Mouse (Mus musculus) adrenal gland (tissue): Measurements from ENCODE around the gene Slc35b1.

ENCODE experiments used
- intact Hi-C: fragments of 180-260 bp; cut with DNase I; formaldehyde crosslinking; loops from one replicate; pipeline ENCODE4 v1.15.1; 2025

The Slc35b1 gene

DNA sequence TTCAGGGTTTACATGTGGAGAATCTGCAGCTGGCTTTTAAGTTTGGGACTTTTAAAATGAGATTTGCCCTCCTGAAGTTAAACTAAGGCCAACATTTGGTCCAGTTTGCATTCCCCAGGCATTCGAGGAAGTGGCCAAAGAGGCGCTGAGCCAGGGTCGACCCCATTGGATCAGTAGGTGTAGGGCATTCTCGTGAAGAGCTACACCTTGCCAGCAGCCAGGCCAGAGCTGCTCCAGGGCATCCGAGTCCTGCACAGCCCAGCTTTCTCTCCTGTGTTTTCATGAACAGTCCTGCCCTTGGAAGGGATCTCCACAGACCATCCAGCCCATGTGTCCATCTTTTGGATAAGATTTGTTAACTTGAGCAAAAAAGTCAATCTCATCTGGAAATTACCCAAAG lies 20.1 kb upstream of the Slc35b1 start:
- intact Hi-C loops, result no loop called here

DNA sequence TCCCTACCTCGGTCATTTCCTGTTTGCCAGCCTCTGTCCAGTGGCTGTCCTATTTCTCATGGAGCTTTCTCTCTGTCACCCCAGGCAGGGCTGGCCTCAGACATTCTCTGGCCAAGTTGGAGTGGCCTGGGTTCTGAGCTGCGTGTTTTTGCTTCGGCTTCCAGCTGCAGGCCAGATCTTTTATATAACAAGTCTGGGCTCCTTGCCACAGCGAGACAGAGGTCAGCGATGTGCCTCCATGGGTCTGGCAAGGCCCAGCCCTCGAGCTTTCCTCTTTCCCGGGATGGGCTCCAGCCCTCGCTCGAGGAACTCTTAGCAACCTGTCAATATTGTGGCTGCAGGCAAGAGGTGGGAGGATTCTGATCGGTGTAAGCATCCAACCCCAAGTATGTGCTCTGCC lies 18.9 kb upstream of the Slc35b1 start:
- intact Hi-C loops, result no loop called here

DNA sequence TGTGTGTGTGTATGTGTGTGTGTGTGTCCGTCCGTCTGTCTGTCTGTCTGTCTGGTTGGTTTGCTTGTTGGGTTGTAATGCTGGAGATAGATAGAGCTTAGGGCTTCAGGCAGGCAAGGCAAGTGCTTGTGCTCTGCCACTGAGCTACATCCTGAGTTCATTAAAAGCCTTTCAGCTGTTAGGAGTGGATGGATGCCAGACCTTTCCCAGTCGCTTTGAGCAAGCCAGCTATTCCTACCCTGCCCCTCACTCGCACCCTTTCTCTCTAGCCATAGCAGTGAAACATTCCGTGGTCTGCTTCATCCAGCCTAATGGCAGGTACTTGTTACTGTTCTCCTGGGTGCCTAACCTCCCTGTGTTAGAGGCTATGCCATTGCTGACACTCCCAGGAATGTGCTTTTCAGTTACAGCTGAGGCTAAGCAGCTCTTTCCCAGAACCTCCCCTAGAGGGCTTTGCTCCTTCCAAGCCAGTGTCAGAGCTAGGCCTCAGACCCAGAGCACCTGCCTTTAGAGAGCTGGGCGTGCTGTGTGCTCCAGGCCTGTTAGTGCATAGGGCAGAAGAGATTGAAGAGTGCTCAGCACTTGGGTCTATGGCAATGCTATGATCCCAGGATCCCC lies 18.1 kb upstream of the Slc35b1 start:
- intact Hi-C loops, result no loop called here

DNA sequence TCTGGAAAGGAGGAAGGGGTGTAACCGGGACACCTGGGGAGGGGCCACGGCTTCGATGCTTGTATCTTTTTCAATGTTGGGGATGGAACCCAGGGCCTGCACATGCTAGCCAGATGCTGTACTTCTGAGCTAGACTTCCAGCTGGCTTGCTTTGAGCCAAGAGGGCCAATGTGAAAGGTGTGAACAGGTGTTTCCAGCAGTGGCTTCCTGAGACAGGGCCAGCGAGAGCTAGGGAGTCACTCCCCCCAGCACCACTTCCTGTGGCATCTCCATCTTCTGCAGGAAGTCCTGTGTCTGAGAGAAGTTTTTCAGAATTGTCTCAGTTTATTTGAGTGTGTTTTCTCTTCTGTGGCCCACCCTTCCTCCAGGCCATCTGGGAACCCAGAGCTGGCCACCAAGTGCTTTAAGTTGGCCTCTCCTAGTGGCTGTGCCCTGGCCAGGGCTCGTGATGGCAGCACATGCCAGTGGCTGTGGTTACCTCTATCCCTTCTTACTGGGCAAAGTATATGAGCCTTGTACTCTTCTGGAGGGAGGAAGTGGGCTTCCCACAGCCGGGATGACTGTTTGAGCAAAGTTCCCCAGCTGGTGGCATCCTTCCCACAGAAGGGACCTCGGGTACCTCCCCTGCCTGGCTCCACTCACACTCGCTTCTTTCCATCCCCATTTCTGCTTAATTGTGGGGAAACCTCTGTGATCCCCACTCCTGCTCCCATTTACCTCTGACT lies 17.3 kb upstream of the Slc35b1 start:
- intact Hi-C loops, result no loop called here

DNA sequence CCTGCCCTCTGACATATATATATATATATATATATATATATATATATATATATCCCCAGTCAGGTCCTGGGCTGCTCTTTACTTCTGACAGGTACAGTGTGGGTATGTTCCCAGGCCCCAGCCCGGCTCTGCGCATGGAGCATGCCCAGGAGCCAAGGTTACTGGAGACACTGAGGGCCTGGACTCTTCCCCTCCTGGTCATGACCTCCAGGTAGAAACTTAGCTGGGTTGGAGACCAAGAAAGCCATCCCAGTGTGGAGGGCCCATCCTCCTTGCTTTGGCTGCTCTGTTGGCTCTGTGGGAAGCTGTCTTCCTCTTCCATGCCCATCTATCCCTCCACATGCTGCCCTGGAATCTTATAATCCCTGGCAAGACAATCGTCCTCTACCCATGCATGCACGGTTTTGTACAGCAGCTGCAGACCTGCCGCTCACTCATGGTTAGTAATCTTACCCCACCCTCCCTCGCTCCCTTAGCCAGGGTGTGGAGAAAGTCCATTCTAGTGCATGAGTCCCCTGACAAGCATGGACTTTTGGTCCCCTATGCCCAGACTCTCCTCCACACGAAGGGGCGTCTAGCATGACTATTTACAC lies 16.2 kb upstream of the Slc35b1 start:
- intact Hi-C loops, result no loop called here

DNA sequence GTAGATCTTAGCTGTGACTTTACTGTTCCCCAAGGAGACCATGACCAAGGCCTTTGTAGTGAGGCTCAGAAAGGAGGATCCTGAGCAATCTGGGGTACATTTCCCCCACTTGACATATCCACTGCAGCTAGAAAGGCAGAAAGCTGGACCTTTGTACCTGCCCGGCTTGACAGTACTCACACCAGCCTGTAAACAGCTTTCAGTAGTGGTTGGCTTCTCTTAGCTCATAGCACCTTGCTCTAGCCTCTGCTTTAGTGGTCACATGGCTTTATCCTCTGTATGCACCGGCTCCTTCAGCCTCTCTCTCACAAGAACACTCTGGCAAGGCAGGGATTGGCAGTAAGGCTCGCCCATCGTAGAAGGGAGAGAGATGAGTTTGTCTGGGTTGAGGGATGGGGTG lies 15.6 kb upstream of the Slc35b1 start:
- intact Hi-C loops, result no loop called here

DNA sequence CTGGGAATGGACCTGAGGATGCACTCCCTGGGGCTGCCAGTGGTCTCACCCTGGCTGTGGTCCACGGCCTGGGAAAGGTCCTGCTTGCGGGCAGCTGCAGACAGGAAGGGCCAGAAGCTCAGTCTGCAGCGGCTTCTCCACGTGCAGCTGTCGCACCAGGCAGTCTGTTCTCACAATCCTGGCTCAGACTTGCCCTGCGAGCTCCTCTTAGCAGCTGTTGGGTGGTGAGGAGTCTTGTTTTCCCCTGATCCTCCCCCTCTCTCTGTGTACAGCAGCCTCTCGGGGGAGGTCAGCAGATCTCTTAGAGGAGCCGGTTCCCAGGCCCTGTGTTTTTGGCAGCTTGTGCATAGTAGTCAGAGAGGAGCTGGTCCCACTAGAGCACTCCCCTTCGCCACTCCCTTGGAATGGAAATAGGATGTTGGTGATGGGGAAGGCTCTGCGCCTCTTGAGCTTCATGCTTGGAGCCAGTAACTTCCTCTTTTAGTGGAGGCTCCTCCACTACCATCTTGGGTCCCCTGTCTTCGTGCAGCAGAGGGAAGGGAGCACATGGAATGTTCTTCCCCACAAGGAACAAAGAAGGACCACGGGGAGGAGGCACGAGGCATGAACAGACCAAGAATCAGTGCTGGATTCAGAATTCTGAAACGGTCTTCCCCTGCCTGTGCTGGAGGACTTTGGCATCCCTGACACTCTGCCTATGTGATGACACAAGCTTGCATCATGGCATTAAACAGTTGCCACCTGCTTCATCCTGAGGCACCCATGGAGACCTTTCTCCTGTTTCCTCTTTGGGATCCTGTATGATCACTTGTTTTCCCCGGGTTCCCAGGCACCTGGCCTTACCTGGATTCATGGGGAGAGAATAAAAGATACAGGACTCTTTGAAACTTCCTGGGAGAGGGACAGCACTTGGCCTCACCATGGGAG lies 14.3 kb upstream of the Slc35b1 start:
- intact Hi-C loops, result no loop called here

DNA sequence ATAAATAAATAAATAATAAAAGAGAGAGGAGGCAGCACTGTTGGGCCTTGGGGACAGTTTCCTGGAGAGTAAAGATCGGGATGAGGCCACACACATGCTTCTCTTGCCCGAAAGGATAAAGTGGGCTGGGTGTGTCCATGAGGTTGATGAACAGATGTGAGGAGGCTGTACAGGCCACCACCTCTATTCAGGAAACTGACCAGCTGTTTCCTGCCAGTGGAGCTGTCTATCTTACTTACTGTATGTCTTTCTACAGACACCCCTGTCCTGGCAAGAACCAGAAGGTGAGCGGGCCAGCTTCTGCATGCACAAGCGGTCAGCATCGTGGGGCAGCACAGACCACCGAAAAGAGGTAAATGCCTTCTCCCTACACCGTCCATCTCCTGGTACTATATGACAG lies 13.3 kb upstream of the Slc35b1 start:
- intact Hi-C loops, result no loop called here

DNA sequence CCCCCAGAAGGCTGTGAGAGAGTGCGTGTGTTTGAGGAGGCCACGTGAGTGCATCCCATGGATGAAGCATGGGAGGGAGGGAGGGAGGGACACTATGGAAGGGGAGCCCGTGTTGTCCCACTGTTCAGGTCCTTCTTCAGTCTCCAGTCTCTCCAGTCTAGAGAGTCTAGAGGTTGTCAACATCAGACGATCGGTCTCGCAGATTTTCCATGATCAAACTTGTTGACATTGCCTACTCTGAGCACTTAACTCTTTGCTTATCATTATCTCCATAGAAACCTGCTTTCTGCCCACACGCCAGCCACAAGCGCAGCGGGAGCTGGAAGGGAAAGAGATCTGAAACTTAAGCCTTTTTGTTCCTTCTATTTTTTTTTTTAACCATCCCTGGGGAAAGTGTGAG lies 5.6 kb upstream of the Slc35b1 start:
- intact Hi-C loops, result no loop called here

DNA sequence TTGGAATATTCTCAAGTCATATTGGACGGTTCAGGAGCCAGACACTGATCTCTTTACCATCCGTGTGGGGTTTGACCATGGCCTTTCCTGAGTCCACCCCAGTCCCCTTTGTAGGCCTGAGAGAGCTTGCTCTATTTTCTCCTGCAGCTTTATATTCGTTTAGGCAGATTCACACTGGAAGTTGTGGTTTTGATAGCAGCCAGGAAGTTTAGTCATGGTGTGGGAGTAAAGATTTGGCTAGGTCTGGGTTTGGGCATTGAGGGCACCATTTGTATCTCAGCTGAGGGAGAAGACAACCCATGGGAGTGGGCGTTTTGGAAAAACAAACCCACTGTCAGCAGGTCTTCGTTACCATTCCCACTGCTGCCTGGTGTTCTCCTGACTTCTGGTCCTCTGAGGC lies 4.9 kb upstream of the Slc35b1 start:
- intact Hi-C loops, result no loop called here

DNA sequence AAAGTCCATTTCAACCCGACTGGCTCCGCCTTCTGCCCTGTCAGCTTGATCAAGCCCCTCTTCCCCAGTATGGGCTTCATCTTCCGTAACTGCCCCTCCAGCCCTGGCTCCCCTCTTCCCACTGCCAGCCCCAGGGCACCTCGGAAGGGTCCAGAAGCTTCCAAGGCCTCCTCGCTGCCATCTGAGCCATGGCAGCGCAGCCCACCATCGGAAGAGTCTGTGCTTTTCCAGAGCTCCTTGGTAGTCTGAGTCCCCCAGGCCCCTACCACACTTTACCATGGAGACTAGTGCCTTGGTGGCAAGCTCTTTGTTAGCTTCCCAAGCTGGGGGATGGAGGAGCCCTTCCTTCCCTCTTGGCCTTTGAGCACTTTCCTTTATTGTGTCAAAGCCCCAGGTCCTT lies 3.8 kb upstream of the Slc35b1 start:
- intact Hi-C loops, result loop anchor here (5.0 kb wide), 1 partner anchor 63 kb away; no protein-coding TSS in a partner anchor

DNA sequence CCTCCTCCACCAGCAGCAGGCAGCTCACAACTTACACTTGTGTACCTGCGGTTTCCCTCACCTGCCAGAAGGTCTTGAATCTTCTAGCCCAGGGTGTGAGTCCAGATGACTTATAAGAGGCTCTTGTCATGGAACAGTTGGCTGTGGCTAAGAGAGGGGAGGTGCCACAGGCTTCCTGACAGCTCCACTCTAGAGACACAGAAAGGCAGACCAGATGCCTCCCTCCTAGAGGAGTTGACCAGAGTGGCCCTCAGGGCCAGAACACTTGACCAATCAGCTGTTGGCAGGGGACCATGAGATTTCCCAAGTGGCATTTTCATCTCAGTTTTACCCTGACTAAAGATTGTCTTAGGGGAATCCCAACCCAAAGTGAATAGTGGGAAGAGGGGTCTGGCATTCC lies 3.3 kb upstream of the Slc35b1 start:
- intact Hi-C loops, result loop anchor here (5.0 kb wide), 1 partner anchor 64 kb away; no protein-coding TSS in a partner anchor

DNA sequence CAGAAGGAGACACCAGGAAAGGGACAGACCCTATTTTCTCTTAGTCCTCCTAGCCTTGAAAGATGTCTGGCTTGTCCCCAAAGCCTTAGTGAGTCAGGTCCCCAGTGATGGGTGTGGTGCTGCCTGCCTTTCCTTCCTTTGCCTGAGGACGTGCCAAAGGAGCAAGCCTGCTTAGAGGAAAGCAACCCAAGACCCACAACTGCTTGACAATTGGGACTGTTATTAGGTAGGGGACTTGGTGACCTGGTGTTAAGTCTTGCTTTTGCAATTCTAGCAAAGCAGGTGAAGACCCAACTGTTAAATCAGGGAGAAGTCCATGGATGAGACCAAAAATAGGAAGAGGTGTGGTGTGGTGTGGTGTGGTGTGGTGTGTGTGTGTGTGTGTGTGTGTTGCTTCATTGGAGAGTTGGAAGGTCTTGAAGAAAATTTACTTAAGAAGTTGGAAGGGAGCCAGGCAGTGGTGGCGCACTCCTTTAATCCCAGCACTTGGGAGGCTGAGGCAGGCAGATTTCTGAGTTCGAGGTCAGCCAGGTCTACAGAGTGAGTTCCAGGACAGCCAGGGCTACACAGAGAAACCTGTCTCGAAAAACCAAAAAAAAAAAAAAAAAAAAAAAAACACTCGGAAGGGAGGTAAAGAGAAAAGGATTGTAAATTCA lies 1.0 kb upstream of the Slc35b1 start:
- intact Hi-C loops, result loop anchor here (5.0 kb wide), 1 partner anchor 66 kb away; no protein-coding TSS in a partner anchor

DNA sequence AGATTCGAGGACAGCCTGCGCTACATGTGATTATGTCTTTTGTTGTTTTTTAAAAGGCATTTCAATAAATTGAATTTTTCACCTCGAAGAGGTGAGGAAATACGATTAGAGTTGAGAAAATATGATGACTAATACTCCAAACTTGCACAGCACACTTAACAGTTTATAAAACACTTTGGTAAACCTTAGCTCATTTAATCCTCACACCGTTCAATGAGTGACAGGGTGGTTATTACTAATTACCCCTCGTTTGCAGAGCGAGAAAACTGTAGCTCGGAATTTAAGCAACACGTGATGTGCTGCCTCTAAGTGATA lies 531 bp upstream of the Slc35b1 start:
- intact Hi-C loops, result loop anchor here (2.0 to 5.0 kb wide), 2 partner anchors 67 to 137 kb away; no protein-coding TSS in a partner anchor

DNA sequence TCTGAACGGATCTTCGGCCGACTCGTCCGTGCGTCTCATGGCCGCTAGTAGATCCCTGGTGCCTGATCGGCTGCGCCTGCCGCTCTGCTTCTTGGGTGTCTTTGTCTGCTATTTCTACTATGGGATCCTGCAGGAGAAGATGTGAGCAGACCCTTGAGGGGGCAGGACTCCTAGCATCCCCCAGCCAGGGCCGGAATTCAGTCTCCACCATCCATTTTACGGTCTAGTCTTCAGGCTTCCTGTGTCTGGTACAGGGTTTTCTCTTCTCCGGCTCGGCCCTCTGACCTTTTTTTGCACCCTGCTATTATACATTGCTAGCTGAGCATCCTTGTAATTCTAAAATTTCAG lies 455 bp downstream of the Slc35b1 start:
- intact Hi-C loops, result loop anchor here (2.0 to 5.0 kb wide), 2 partner anchors 68 to 136 kb away; no protein-coding TSS in a partner anchor

DNA sequence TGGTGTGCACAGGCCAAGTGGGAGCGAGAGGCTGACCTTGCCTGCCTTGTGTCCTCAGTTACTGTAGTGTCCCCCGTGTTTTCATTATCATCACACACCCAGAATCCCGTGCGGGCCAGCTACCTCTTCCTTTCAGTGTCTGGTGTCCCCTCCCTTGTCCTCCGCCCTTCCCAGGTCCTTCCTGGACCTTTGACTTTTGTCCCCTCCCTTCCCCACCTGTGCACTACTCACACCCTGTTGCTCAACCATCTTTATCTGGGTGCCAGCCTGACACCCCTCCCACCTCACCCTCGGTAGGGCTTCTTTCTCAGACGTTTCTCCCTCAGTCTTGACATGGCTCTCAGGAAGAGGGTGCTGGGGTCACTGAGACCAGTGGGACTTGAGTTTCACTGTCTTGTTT lies 2.9 kb downstream of the Slc35b1 start:
- intact Hi-C loops, result no loop called here

DNA sequence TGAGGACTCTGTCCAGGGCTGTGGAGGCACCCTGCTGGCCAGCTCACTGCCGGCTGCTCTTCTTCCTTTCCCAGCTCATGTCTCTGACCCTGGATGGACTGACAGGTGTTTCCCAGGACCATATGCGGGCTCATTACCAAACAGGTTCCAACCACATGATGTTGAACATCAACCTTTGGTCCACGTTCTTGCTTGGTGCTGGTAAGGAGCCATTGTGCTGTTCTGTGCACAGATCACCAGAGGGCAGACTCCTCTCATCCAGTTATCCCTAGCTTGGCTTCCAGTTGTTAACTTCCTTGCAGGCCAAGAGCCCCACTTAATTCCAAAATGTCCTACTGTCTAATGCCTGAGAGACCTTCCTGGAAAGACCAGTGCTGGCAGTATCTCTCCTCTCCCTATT lies 4.5 kb downstream of the Slc35b1 start:
- intact Hi-C loops, result no loop called here

DNA sequence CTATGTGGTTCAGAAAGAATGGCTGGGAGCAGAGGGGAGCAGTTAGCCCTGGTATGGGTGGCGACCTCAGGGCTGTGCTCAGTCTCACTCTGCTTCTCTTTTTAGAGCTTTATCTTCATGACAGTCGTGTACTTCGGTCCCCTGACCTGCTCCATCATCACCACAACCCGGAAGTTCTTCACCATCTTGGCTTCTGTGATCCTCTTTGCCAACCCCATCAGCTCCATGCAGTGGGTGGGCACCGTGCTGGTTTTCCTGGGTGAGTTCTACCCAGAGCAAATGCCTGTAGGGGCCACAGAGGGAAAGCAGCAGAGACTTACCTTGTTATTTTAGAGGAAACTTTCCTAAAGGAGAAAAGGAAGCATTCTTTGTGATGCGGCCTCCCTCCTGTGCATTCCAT lies 5.9 kb downstream of the Slc35b1 start:
- intact Hi-C loops, result no loop called here

DNA sequence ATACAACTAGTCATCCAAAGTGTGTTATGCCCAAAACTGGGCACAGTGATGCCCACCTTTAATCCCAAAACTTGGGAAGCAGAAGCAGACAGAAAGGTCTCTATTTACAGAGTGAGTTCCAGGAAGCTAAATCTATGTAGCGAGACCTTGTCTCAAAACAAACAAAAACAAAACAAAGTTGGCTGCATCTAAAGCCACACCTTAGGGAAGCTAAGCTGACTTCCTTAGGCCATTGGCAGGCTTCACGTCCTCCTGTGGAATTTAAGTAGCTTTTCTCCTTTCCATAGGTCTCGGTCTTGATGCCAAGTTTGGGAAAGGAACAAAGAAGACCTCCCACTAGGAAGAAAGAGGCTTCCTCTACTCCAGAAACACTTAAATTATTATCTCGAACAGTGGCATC lies 6.7 kb downstream of the Slc35b1 start:
- intact Hi-C loops, result no loop called here

DNA sequence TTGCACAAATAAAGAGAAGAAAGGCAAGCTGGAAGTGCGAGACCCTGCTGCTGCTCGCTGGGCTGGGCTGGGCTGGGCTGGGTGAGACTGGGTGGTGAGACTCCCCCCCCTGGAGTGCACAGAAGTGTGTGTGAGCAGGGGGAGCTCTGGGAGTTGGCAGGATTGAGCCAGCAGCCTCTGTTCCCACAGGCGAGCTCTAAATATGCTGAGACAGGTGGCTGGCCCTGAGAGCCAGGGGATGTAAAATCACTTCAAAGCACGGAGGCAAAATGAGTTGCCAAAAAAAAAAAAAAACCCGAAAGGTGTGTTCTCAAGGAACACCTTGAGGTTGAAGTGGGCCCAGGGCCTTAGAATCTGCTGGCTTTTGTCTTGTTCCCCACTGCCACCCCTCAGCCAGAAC lies 7.3 kb downstream of the Slc35b1 start:
- intact Hi-C loops, result no loop called here

DNA sequence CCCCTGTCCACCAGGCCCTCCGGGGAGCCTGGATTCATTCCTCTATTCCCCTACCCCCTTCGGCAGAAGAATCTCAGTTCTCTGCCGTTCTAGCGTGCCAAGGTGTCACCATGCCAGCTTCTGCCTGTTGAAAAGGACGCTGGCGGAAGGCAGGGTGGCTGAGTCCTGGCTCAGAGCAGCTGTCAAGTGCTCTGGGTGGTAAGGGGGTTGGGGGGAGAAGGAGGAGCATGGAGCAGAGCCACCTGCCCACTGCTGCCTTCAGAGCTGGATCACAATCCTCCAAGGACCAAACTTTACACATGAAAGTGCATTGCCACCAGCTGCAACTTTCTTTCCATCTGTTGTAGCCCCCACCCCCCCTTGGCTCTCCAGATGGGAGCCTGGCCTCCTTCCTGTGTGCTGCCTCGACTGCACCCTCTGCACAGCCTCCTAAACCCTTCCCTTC lies 7.8 kb downstream of the Slc35b1 start:
- intact Hi-C loops, result no loop called here
